Mouse (Mus musculus): ENCODE results near the gene Fbxl2. TPM values are rescaled to one million over a fixed set of nuclear protein-coding genes. Genes with fewer than 3 reads are reported as not detected.

Fbxl2 gene
- polyA plus RNA-seq, 1 experiment: 21.8 TPM

DNA sequence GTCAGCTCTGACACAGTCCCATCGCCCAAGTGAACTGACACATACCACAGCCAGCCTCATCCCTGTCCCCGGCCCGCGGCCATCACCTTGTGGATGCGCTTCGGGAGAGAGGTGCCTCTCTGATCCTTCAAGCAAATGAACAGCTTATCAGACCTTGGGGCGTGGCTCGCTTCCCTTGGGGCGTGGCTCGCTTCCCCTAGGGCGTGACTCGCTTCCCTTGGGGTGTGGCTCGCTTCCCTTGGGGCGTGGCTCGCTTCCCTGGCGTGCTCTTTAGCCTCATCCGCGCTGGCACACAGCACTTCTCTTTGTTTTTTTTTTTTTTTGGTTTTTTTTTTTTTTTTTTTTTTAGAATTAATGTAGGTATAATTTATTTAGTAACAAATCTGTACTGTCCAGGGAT, 34.8 kb downstream of the Fbxl2 start:
- peaks cover 30% of the 10 kb centered on the region for H3K36me3 ChIP-seq (ENCODE audit: control insufficient read depth, insufficient read depth)
- H3K4me3 ChIP-seq: no peak overlapping the region
- H3K79me2 ChIP-seq (ENCODE audit: control insufficient read depth, insufficient read depth): peaks cover 10% of the 10 kb centered on the region
- no peaks in the 10 kb centered on the region for H3K27me3 ChIP-seq (ENCODE audit: control insufficient read depth, insufficient read depth, insufficient read length)
- H3K4me2 ChIP-seq (ENCODE audit: low read depth): no peak overlapping the region
- H3ac ChIP-seq (ENCODE audit: control insufficient read depth, insufficient read length): no peak overlapping the region
- TF ChIP-seq TCF3 (IDR thresholded peaks at IDR 0.05; ENCODE audit: insufficient read length, low read depth) (no peak), SRF (IDR thresholded peaks at IDR 0.05; ENCODE audit: control insufficient read depth, insufficient read length, low read depth) (no peak), MAX (IDR thresholded peaks at IDR 0.05; ENCODE audit: low read depth) (no peak), MYOG (IDR thresholded peaks at IDR 0.05; ENCODE audit: control insufficient read depth in 1 of 3, insufficient read depth in 1 of 3, insufficient read length in 2 of 3, low read depth in 2 of 3) (no peak)

- TF ChIP-seq SRF (IDR thresholded peaks at IDR 0.05; ENCODE audit: control insufficient read depth, insufficient read length, low read depth): no peak
- no peak for TF ChIP-seq REST (IDR thresholded peaks at IDR 0.05; ENCODE audit: insufficient read depth, insufficient read length)
- TF ChIP-seq TCF12 (IDR thresholded peaks at IDR 0.05; ENCODE audit: insufficient read depth, poor library complexity, severe bottlenecking): no peak
- no peak for TF ChIP-seq MYOG (IDR thresholded peaks at IDR 0.05; ENCODE audit: control insufficient read depth in 1 of 3, insufficient read depth in 1 of 3, insufficient read length in 2 of 3, low read depth in 2 of 3)
- no peak for TF ChIP-seq MYOD1 (IDR thresholded peaks at IDR 0.05; ENCODE audit: control insufficient read depth in 1 of 3, insufficient read length in 2 of 3, low read depth in 2 of 3)
- no peak for TF ChIP-seq POLR2AphosphoS2 (IDR thresholded peaks at IDR 0.05; ENCODE audit: insufficient read length, low read depth)
- TF ChIP-seq MAX (IDR thresholded peaks at IDR 0.05; ENCODE audit: low read depth): no peak
- no peak for TF ChIP-seq USF1 (IDR thresholded peaks at IDR 0.05; ENCODE audit: low read depth)
- H3K4me2 ChIP-seq (ENCODE audit: low read depth): no peak overlapping the region
- no peak overlapping the region for H3ac ChIP-seq (ENCODE audit: control insufficient read depth, insufficient read length)
- no peaks in the 10 kb centered on the region for H3K27me3 ChIP-seq (ENCODE audit: control insufficient read depth, insufficient read depth, insufficient read length)
- H3K4me3 ChIP-seq: no peak overlapping the region
- H3K36me3 ChIP-seq (ENCODE audit: control insufficient read depth, insufficient read depth): peaks cover 34% of the 10 kb centered on the region
- H3K79me2 ChIP-seq (ENCODE audit: control insufficient read depth, insufficient read depth): peaks cover 10% of the 10 kb centered on the region
Observed at GRCm38 (mm10) chr9:114009526-114009925, 36.5 kb downstream of the Fbxl2 start.

- H3K36me3 ChIP-seq (ENCODE audit: control insufficient read depth, insufficient read depth): peaks cover 37% of the 10 kb centered on the region
- no peak overlapping the region for H3K4me2 ChIP-seq (ENCODE audit: low read depth)
- H3K27me3 ChIP-seq (ENCODE audit: control insufficient read depth, insufficient read depth, insufficient read length): no peaks in the 10 kb centered on the region
- peaks cover 5% of the 10 kb centered on the region for H3K79me2 ChIP-seq (ENCODE audit: control insufficient read depth, insufficient read depth)
- TF ChIP-seq E2F4 (IDR thresholded peaks at IDR 0.05; ENCODE audit: insufficient read depth): no peak
- no peak for TF ChIP-seq POLR2AphosphoS2 (IDR thresholded peaks at IDR 0.05; ENCODE audit: insufficient read length, low read depth)
- no peak for TF ChIP-seq MAX (IDR thresholded peaks at IDR 0.05; ENCODE audit: low read depth)
- no peak for TF ChIP-seq MYOG (IDR thresholded peaks at IDR 0.05; ENCODE audit: control insufficient read depth in 1 of 3, insufficient read depth in 1 of 3, insufficient read length in 2 of 3, low read depth in 2 of 3)
- no peak for TF ChIP-seq TCF12 (IDR thresholded peaks at IDR 0.05; ENCODE audit: insufficient read depth, poor library complexity, severe bottlenecking)
- no peak for TF ChIP-seq USF1 (IDR thresholded peaks at IDR 0.05; ENCODE audit: low read depth)
- TF ChIP-seq POLR2A (IDR thresholded peaks at IDR 0.05; ENCODE audit: insufficient read length, low read depth): no peak
- no peak for TF ChIP-seq TCF3 (IDR thresholded peaks at IDR 0.05; ENCODE audit: insufficient read length, low read depth)
- TF ChIP-seq REST (IDR thresholded peaks at IDR 0.05; ENCODE audit: insufficient read depth, insufficient read length): no peak
- no peak for TF ChIP-seq SRF (IDR thresholded peaks at IDR 0.05; ENCODE audit: control insufficient read depth, insufficient read length, low read depth)
- TF ChIP-seq MYOD1 (IDR thresholded peaks at IDR 0.05; ENCODE audit: control insufficient read depth in 1 of 3, insufficient read length in 2 of 3, low read depth in 2 of 3): no peak
- TF ChIP-seq CEBPB (IDR thresholded peaks at IDR 0.05; ENCODE audit: insufficient read depth, poor library complexity, severe bottlenecking): no peak
- no peak overlapping the region for H3K4me3 ChIP-seq
- H3ac ChIP-seq (ENCODE audit: control insufficient read depth, insufficient read length): no peak overlapping the region
Observed at GRCm38 (mm10) chr9:114007850-114008350, 38.1 kb downstream of the Fbxl2 start.

DNA sequence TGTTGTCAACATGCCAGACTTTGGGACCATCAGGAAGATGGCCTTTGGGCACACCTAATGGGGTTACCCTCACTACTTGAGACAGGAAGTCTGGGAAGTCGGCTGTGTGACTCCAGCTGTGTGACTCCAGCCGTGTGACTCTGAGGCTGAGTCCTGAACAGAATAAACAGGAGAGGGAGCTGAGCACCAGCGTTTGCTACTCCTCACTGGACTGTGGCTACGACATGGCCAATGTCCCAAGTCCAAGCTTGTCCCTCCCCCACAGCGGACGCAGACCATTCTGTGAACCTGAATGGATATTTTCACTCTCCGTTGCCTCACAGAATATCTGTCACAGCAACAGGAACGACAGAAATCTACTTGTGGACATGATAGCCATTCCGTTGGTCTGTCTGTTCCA, 39.2 kb downstream of the Fbxl2 start:
- no peak overlapping the region for H3ac ChIP-seq (ENCODE audit: control insufficient read depth, insufficient read length)
- TF ChIP-seq E2F4 (IDR thresholded peaks at IDR 0.05; ENCODE audit: insufficient read depth) (no peak), POLR2A (IDR thresholded peaks at IDR 0.05; ENCODE audit: insufficient read length, low read depth) (no peak)
- no peak overlapping the region for H3K4me3 ChIP-seq
- no peaks in the 10 kb centered on the region for H3K27me3 ChIP-seq (ENCODE audit: control insufficient read depth, insufficient read depth, insufficient read length)
- peaks cover 40% of the 10 kb centered on the region for H3K36me3 ChIP-seq (ENCODE audit: control insufficient read depth, insufficient read depth)
- no peak overlapping the region for H3K4me2 ChIP-seq (ENCODE audit: low read depth)
- peaks cover 5% of the 10 kb centered on the region for H3K79me2 ChIP-seq (ENCODE audit: control insufficient read depth, insufficient read depth)

- Histone ChIP-seq H3ac (ENCODE audit: control insufficient read depth, insufficient read length) (no peak overlapping the region), H3K4me2 (ENCODE audit: low read depth) (no peak overlapping the region), H3K36me3 (ENCODE audit: control insufficient read depth, insufficient read depth) (peaks cover 42% of the 10 kb centered on the region), H3K79me2 (ENCODE audit: control insufficient read depth, insufficient read depth) (no peaks in the 10 kb centered on the region), H3K4me3 (no peak overlapping the region), H3K27me3 (ENCODE audit: control insufficient read depth, insufficient read depth, insufficient read length) (no peaks in the 10 kb centered on the region)
- TF ChIP-seq USF1 (IDR thresholded peaks at IDR 0.05; ENCODE audit: low read depth) (no peak), TCF3 (IDR thresholded peaks at IDR 0.05; ENCODE audit: insufficient read length, low read depth) (no peak), TCF12 (IDR thresholded peaks at IDR 0.05; ENCODE audit: insufficient read depth, poor library complexity, severe bottlenecking) (no peak), SRF (IDR thresholded peaks at IDR 0.05; ENCODE audit: control insufficient read depth, insufficient read length, low read depth) (no peak), POLR2A (IDR thresholded peaks at IDR 0.05; ENCODE audit: insufficient read length, low read depth) (no peak), POLR2AphosphoS2 (IDR thresholded peaks at IDR 0.05; ENCODE audit: insufficient read length, low read depth) (no peak), E2F4 (IDR thresholded peaks at IDR 0.05; ENCODE audit: insufficient read depth) (no peak), CEBPB (IDR thresholded peaks at IDR 0.05; ENCODE audit: insufficient read depth, poor library complexity, severe bottlenecking) (no peak), REST (IDR thresholded peaks at IDR 0.05; ENCODE audit: insufficient read depth, insufficient read length) (no peak), MAX (IDR thresholded peaks at IDR 0.05; ENCODE audit: low read depth) (no peak), MYOG (IDR thresholded peaks at IDR 0.05; ENCODE audit: control insufficient read depth in 1 of 3, insufficient read depth in 1 of 3, insufficient read length in 2 of 3, low read depth in 2 of 3) (no peak), MYOD1 (IDR thresholded peaks at IDR 0.05; ENCODE audit: control insufficient read depth in 1 of 3, insufficient read length in 2 of 3, low read depth in 2 of 3) (no peak)
Observed at GRCm38 (mm10) chr9:113998311-113998710, 47.7 kb downstream of the Fbxl2 start.

Data from myocyte (in vitro differentiated cells).